In the genomic region with DNA sequence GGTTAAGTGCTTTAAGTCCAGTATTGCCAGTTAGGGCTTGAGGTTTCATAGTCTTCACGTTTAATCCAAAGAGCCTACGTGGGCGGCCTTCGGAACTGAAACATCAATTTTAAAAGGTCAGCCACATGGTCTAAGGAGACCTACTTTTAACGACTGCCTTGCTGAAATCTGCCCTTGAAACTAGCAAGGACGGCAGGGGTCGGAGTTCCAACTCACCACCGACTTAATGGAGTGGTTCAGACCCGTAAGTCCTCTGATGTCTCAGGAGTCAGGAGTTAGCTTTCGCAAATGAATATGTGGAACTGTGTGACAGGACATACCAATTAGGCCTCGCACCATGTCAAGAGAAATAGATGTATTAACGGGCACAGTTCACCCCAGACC, we compare ENCODE assay signal across 8 mouse cellular contexts. TPM values are rescaled to one million over a fixed set of nuclear protein-coding genes. Genes with fewer than 3 reads are reported as not detected.
DNase-seq lines count a peak whose midpoint lies in the region; ATAC-seq and TF ChIP-seq lines count a peak whose summit lies in the region.

No protein-coding gene starts in this region.

- no peak for DNase-seq in cerebellum, adult 2 months
- no peak for DNase-seq in cerebellum, postnatal 14 days
- no peak for DNase-seq in liver, postnatal 0 days
- no peak for DNase-seq in right cerebral cortex, postnatal 10 days (ENCODE audit: low spot score in 2 of 2)
- no peak for DNase-seq in spleen, postnatal 4 days (ENCODE audit: low spot score in 2 of 2)
- DNase-seq in left cerebral cortex, adult 11 months (ENCODE audit: low spot score) = no peak

- H3K4me2 ChIP-seq in forebrain, embryonic 15.5 days (replicated peaks) = peak overlapping the region; percentile 94
- H3K4me2 ChIP-seq in liver, postnatal 0 days (ENCODE audit: low read depth, low read length) = peak overlapping the region; percentile 99

- TF ChIP-seq POLR2A in cerebellum, adult 2 months (IDR thresholded peaks at IDR 0.05; ENCODE audit: borderline replicate concordance, insufficient read depth, low read length) = no peak

- H3K9ac ChIP-seq in forebrain, embryonic 15.5 days (replicated peaks) = peak overlapping the region; percentile 91
- H3K9ac ChIP-seq in liver, postnatal 0 days (replicated peaks) = peak overlapping the region; percentile 83

- H3K9me3 ChIP-seq in forebrain, embryonic 15.5 days = no peaks in the 10 kb centered on the region
- no peaks in the 10 kb centered on the region for H3K9me3 ChIP-seq in liver, postnatal 0 days (ENCODE audit: low read length)

- H3K27ac ChIP-seq in cerebellum, adult 2 months (ENCODE audit: insufficient read depth, low read length) = peak overlapping the region; percentile 85
- H3K27ac ChIP-seq in forebrain, embryonic 15.5 days (replicated peaks) = peak overlapping the region; percentile 67; the same call in 1 of the 2 replicates
- peak overlapping the region; percentile 88 for H3K27ac ChIP-seq in liver, postnatal 0 days (ENCODE audit: low read depth)

- no peaks in the 10 kb centered on the region; the same call in 1 of the 2 replicates for H3K4me1 ChIP-seq in cerebellum, adult 2 months (ENCODE audit: control insufficient read depth, insufficient read depth, low read length)
- peaks cover 20% of the 10 kb centered on the region for H3K4me1 ChIP-seq in forebrain, embryonic 15.5 days
- peaks cover 20% of the 10 kb centered on the region for H3K4me1 ChIP-seq in liver, postnatal 0 days (ENCODE audit: insufficient read depth)

- no peak for TF ChIP-seq EP300 in liver, postnatal 0 days (IDR thresholded peaks at IDR 0.05; ENCODE audit: low read depth)

- 5% methylated on average over 12 of the region's 12 CpGs for WGBS in cerebellum, adult 2 months
- 5% methylated on average over 12 of the region's 12 CpGs for WGBS in forebrain, embryonic 15.5 days
- 1% methylated on average over 12 of the region's 12 CpGs for WGBS in liver, postnatal 0 days (ENCODE audit: insufficient replicate concordance)

- peaks cover 14% of the 10 kb centered on the region for H3K36me3 ChIP-seq in forebrain, embryonic 15.5 days
- peaks cover 11% of the 10 kb centered on the region for H3K36me3 ChIP-seq in liver, postnatal 0 days (replicated peaks; ENCODE audit: insufficient read depth, low read length)

- peak; percentile 2 for ATAC-seq in CD4-positive, CD25-positive, alpha-beta regulatory T cell, adult 4 months
- no peak for ATAC-seq in forebrain, embryonic 15.5 days (replicated peaks)
- ATAC-seq in liver, postnatal 0 days = peak; percentile 2

- peak overlapping the region; percentile 96 for H3K4me3 ChIP-seq in cerebellum, adult 2 months (replicated peaks; ENCODE audit: insufficient read depth, low read depth, low read length)
- peak overlapping the region; percentile 89 for H3K4me3 ChIP-seq in forebrain, embryonic 15.5 days
- H3K4me3 ChIP-seq in liver, postnatal 0 days (ENCODE audit: low read depth, low read length) = peak overlapping the region; percentile 78

- H3K27me3 ChIP-seq in cerebellum, adult 2 months (ENCODE audit: control insufficient read depth, insufficient read depth, low read length) = no peaks in the 10 kb centered on the region
- H3K27me3 ChIP-seq in forebrain, embryonic 15.5 days = no peaks in the 10 kb centered on the region
- no peaks in the 10 kb centered on the region for H3K27me3 ChIP-seq in liver, postnatal 0 days (ENCODE audit: insufficient read depth, low read length)

- TF ChIP-seq CTCF in cerebellum, adult 2 months (IDR thresholded peaks at IDR 0.05; ENCODE audit: borderline replicate concordance, insufficient read depth, low read depth, low read length) = no peak
- TF ChIP-seq CTCF in liver, postnatal 0 days (IDR thresholded peaks at IDR 0.05; ENCODE audit: low read depth) = no peak

RNA-seq across cellular contexts. Expression of a gene that starts 0.5 kb away (rescaled TPM):
- polyA plus RNA-seq in cerebellum, adult 2 months (2012; rRNA removed) = 1,309 and 1,338 TPM in 2 replicates
- 100 to 1,000 TPM; 400 to 440 TPM for polyA plus RNA-seq in CD4-positive, CD25-positive, alpha-beta regulatory T cell, adult 4 months (2017; shearing (Covaris generic))
- 538 and 557 TPM in 2 replicates for polyA plus RNA-seq in forebrain, embryonic 15.5 days (2015; fragmentation: Nextera tagmentation; extraction: Ambion mirVana)
- 1,070 and 1,167 TPM in 2 replicates for polyA plus RNA-seq in liver, postnatal 0 days (2015; fragmentation: Nextera tagmentation; extraction: Ambion mirVana)

RNA-seq across cellular contexts. Expression of a gene that starts 0.8 kb away (rescaled TPM):
- 62.1 and 63.2 TPM in 2 replicates for polyA plus RNA-seq in cerebellum, adult 2 months (2012; rRNA removed)
- polyA plus RNA-seq in CD4-positive, CD25-positive, alpha-beta regulatory T cell, adult 4 months (2017; shearing (Covaris generic)) = 100 to 1,000 TPM; 133 to 152 TPM
- polyA plus RNA-seq in forebrain, embryonic 15.5 days (2015; fragmentation: Nextera tagmentation; extraction: Ambion mirVana) = 72.3 and 78.4 TPM in 2 replicates
- polyA plus RNA-seq in liver, postnatal 0 days (2015; fragmentation: Nextera tagmentation; extraction: Ambion mirVana) = 18.6 and 19.2 TPM in 2 replicates

RNA-seq across cellular contexts. Expression of a gene that starts 42.9 kb away (rescaled TPM):
- 114 and 129 TPM in 2 replicates for polyA plus RNA-seq in cerebellum, adult 2 months (2012; rRNA removed)
- polyA plus RNA-seq in CD4-positive, CD25-positive, alpha-beta regulatory T cell, adult 4 months (2017; shearing (Covaris generic)) = under 1 TPM in 1 of 2 experiments, not detected in 1; 0.24 TPM
- 1.3 and 1.8 TPM in 2 replicates for polyA plus RNA-seq in forebrain, embryonic 15.5 days (2015; fragmentation: Nextera tagmentation; extraction: Ambion mirVana)
- 0.06 and 0.07 TPM in 2 replicates for polyA plus RNA-seq in liver, postnatal 0 days (2015; fragmentation: Nextera tagmentation; extraction: Ambion mirVana)

Comparison
In these comparisons a context has a peak if more than half of its experiments do, and no peak if none do; other contexts are left out.
1. RNA of a gene that starts 42.9 kb away (polyA plus RNA-seq): 114 to 129 TPM in cerebellum, adult 2 months; 1.3 to 1.8 TPM in forebrain, embryonic 15.5 days, 0.24 TPM in CD4-positive, CD25-positive, alpha-beta regulatory T cell, adult 4 months and 0.06 to 0.07 TPM in liver, postnatal 0 days; every median in the first group is over 10 times any median in the second.
2. Peak in every context shown above with its lines, with median percentiles within 50 percentile points of each other: H3K27ac ChIP-seq and H3K4me3 ChIP-seq.